Mouse (Mus musculus) lung, adult 18-20 months (tissue): Measurements from ENCODE around the gene Gnb5.

Source experiments
- DNase-seq, 2 experiments: peaks; one replicate each; pipeline ENCODE4 v3.0.0; 2022; ENCODE audit warnings: mixed read lengths in 2 of 2

The Gnb5 gene

DNA sequence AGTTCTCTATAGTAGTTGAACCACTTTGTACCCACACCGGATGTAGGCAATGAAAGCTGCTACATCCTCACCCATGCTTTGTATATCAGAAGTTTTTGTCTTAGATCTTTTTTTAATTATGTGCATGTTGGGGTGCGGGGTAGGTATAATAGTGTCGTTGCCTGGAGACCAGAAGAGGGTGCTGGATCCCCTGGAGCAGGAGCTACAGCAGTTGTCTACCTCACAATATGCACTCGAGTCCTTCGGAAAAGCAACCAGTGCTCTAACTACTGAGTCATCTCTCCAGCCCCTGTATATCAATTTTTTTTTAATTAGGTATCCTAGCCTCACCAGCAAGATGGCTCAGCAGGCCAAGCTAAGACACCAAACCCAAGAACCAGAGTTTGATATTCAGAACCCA is 927 bp downstream of the Gnb5 start:
- DNase-seq = no peak

DNA sequence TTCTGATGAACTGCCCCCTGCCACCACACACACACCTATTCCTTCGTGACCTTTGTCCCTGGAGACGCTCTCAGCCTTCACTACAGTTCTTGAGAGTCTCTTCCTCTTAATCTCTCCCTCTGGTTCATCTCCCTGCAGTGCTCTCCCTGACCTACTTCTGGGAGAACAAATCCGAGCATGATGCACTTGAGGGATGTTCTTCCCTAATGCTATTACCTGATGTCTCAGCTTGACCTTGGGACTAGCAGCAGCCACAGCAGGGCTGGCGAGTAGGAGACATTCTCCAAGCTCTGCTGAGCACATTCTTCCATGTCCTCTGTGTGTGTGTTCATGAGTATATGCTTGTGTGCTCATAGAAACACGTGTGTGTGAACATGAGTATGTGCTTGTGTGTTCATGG is 2.5 kb downstream of the Gnb5 start:
- DNase-seq = no peak

DNA sequence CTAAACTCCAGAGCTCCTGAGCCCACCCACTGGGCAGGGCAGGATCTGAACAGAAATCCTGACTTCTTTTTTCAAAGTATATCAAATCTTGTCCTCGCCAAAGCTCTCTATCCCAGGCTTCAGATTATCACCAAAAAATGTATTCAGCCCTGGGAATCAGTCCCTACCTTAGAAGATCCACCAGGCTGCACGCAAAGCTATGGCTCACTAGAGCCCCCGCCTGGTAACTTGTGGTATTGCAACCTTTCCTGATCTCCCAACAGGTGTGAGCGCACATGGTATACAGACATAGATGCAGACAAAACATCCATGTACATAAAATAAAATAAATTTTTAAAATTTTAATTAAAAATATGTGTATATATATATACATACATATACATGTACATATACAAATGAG is 5.9 kb downstream of the Gnb5 start:
- DNase-seq = peak; percentile 63 to 75

DNA sequence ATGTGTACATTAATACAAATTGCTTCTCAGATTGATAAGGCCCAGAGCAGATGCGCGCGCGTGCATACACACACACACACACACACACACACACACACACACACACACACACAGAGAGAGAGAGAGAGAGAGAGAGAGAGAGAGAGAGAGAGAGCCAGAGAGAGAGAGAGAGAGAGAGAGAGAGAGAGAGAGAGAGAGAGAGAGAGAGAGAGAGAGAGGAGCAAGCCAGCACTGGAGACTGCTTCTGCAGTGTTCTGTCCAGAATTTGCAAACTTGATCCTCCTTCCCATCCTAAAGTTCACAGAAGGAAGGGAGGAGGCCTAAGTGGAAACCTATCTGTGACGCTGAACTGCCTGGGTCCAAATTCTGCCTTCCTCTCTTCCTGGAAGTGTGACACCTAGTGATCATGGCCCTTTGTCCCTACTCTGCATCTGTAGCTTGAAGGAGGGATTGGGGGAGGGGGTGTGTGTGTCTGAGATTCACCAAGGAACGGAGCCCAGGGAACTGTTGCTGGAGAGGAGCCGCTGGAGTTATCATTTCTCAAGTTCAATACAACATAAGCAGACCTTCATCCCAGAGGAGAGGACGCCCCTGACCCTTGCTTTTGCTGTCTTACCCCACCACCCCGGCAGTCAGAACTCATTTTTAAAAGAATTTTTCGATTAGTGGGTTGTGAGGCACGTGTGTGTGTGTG is 7.2 kb downstream of the Gnb5 start:
- no peak for DNase-seq

DNA sequence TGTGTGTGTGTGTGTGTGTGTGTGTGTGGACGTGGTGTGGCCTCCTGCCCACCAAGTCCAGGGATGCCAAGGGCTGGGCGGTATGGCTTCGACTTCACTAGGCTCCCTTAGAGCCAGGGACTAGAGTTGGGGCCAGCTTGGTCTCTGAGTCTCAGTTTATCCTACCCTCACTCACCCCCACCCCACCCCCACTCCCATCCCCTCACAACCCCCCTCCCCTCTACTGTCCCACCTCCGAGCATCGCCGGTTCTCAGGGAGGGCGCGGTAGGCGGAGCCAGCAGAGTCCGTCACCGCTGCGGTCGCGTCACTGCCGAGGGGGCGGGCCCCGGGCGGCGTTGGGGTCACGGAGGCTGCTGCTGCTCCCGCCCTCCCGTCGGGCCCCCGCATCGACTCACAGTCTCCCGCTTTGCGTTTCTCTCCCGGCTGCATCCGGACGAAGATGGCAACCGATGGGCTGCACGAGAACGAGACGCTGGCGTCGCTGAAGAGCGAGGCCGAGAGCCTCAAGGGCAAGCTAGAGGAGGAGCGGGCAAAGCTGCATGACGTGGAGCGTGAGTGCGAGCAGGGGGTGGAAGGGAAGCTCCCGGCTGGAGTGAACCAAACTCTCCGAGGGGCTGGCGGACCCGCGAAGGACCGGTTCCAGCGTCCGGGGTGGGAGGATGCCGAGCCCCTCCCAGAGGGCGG is 7.9 kb downstream of the Gnb5 start:
- DNase-seq = peak; percentile 74 to 79

DNA sequence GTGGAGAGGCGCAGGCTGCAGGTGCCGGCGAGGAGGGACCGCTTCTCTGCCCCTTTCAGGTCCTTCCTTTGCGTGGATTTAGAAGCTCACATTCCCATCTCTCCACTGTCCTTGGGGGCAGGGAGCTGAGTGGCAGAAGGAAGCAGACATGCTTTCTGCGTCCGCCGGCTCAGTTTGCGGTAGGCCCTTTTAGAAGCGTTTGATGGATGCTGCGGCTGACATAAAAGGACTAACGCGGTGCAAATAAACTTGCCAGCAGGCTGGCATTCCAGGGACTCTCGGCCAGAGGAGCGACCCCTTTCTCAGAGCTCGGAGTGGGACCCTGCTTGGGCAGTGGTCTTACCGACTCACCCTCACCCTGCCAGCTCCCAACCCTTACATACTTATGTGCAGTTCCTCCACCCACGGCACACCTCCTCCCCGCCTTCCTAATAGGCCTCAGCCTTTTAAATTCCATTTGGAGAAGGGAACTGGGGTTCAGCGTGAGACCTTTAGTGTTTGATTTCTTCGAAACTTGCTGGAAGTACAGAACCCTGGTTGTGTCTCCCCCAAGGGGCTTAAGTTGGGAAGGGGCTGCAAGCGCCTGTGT is 8.5 kb downstream of the Gnb5 start:
- no peak for DNase-seq

DNA sequence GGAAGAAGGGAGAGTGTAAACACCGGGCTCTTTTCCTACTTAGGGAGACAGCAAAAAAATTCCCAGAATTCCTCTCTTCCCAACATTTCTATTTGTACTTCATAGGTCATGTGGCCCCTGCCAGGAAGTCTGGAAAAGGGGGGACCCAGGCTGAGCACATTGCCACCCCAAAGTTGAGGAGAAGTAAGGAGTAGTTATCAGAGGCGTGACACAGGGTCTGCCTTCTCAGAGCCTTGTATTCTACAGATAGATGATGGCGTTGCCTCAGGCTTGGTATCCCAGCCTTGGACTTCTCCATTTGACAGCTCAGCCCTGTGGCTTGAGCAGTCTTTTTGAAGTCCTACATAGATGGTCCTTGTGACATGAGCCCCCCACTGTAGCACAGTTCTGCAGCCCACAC is 9.2 kb downstream of the Gnb5 start:
- no peak for DNase-seq

DNA sequence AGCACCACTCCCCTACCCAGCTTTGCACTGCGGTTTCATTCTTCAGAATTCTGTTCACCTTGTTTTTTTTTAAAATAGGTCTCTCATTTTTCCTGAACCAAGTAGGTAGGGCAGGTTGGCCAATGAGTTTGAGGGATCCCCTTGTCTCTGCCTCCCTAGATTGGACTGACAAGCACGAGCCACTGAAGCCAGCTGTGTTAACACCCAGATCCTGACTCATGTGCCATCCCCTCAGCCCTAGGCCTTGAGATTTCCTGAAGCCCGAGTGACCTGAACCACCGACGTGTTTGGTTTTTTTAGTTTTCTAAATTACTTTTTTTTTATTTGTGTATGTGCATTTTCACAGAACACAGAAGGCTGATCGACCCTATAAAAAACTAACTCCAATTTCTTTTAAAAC is 10.7 kb downstream of the Gnb5 start:
- no peak for DNase-seq

DNA sequence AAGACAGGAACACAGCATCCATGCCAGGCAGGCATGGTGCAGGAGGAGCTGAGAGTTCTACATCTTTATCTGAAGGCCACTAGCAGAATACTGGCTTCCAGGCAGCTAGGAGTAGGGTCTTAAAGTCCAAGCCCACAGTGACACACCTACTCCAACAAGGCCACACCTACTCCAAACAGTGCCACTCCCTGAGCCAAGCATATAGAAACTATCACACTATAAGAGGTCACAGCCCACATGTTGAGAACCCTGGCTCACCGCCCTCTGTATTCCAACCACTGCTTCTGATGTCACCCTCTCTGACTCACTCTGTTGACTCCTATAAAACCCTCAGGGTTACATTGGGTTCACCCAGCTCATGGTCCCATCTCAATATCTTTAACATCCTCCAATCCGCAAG is 12.1 kb downstream of the Gnb5 start:
- DNase-seq = no peak

DNA sequence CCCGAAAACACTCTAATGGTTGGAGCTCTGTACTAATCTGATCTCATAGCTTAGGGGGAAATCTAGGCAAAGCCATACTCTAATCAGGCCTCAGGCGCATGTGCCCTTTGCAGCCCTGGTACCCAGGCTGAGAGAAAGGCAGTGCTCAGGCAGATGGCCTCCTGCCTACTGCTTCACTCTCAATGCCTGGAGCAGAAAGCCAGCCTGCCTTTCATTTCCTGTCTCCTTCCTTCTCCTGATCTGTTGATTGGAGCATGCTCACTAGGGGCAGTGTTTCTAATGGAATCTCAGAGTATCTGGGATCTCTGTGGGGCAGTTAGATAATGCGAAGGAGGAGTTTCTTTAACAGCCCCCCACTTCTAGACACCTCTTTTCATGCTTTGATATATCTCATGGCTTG is 13.3 kb downstream of the Gnb5 start:
- DNase-seq = no peak

DNA sequence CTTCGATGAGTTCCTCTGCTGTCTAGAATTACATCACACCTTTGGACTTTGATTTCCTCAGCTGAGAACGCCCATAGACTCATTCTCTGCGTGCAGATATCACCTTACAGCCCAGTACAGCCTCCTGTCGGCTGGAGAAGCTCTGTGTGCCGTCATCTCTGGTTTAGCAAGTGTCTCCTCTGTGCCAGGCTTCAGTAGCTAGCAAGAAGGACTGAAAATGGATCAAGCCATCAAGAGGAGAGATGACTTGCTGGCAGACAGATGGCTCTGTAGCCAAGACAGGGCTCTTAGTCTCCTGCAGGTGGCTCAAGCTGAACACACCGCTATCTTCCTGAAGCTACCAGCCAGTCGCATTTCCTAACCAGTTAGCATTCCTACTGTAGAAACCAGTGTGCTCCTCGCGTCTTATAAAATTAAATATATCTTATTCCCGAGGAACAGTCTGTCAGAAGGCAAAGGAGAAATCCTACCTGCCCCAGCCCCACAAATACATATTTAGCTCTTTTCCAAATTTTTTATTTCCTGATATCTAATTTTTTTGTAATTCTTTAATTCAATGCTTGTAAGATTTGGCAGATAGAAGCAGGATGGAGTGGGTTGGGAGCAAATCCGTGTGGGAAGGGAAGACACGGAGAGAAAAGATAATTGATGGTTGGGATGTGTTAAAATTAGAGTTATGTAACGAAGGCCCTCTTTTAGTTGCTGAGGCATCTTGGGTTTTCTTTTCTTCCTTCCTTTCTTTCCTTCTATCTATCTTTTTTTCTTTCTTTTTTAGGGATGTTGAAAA is 16.2 kb downstream of the Gnb5 start:
- no peak for DNase-seq

DNA sequence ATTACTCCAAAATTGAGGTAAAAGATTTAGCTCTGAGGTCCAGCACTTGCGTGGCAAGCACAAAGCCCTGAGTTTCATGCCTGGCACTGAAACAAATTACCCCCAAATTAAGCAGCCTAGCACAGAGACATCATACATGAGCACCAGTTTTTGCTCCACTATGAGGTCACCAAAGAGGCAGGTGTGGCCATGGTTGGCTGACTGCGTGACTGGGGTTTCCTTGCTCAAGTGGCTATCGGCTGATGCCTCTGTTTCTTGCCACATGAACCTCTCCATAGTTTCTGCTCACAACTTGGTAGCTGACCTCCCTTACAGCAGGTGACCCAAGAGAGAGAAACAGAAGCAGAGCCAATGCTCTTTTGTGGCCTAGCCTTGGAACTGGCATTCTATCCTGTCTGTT is 22.0 kb downstream of the Gnb5 start:
- no peak for DNase-seq

DNA sequence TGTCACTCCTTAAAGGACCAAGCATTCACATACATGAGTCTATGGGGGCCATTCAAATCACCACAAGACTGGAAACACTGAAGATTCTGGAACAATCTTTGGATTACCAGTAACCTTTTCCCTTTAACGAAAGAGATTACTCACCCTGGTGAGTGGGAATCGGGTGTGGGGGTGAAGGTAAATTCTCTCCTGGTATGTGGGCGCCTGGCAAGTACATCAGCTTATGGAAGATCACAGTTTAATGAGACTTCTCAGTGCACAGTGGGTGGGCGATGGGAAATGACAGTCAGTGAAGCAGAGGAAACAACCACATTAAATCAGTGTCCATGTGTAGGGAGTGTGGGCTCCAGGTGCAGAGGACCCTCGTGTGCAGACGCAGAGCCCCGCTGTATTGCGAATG is 24.7 kb downstream of the Gnb5 start:
- DNase-seq = no peak

DNA sequence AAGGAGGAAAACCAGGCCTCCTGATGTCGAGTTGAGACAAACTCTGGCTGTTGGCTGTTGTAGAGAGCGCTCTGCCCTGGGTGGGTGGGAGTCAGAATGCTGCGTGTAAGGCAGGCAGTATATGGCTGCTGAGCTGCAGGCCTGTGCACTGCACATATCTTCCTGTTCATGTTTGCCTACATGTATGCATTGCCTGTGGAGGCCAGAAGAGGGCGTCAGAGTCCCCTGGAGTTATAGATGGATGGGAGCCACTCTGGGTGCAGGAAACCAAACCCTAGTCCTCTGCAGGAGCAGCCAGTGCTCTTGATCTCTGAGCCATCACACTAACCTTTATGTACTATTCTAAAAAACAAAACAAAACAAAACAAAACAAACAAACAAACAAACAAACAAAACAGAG is 28.4 kb downstream of the Gnb5 start:
- no peak for DNase-seq

DNA sequence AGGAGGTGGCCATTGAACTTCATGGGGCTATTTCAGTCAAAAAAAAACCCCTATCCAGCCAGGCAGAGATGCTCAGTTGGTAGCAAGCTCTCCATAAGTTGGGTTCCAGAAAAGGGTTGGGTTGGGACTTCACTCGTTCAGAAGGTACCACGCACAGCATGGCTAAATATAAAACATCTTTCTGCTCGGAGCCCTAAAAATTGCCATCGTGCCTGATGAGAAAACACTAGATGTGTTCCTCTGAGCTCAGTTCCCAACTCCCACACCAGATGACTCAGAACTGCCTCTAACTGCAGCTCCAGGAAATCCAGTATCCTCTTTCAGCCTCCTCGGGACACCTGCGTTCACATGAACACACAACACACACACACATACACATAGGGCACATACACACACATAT is 31.9 kb downstream of the Gnb5 start:
- DNase-seq = no peak

DNA sequence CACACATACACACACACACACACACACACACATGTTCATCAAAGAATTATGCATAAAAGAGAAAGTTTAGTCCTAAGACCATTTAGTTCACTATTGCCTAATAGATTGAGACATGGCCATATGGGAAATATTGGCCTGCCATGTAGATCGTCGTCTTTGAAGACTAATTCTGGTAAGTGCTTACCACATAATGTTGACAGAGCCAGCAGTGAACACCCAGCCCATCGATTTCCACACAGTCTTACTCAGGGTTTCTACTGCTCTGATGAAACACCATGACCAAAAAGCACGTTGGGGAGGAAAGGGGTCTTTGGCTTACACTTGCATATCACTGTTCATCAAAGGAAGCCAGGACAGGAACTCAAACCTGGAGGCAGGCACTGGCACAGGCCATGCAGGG is 36.3 kb downstream of the Gnb5 start:
- no peak for DNase-seq

DNA sequence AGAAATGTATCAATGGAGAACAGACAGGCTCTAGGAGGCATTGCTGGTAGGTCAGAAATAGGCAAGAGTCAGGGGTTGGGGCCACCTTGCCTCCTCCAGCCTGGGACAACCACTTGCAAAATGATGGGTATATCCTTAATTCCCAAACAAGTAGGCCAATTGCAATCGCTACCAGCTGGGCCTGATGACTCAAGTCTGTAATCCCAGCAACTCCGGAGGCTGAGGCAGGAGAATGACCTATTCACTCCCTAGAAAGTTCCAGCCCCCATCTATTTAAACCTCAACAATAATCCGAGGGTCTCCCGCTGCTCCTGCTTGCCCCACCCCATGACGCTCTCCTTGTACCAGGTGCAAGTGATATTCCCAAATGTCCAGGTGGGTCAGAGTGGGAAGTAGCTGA is 41.4 kb downstream of the Gnb5 start, which contains the start of gene Bcl2l10:
Gene Bcl2l10, plus strand, starts transcription at position 301 of the 400 bp plus-strand sequence.
- no peak for DNase-seq

DNA sequence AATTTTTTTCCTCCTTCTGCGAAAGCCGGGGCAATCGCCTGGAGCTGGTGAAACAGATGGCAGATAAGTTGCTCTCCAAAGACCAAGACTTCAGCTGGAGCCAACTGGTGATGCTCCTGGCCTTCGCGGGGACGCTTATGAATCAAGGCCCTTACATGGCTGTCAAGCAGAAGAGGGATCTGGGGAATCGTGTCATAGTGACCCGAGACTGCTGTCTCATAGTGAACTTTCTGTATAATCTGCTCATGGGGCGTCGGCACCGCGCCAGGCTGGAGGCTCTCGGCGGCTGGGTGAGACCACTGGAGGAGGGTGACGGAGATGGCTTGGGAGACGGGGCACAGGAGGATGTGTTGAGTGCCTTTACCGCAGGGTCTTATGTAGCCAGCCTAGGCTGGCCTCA is 42.0 kb downstream of the Gnb5 start:
- no peak for DNase-seq

DNA sequence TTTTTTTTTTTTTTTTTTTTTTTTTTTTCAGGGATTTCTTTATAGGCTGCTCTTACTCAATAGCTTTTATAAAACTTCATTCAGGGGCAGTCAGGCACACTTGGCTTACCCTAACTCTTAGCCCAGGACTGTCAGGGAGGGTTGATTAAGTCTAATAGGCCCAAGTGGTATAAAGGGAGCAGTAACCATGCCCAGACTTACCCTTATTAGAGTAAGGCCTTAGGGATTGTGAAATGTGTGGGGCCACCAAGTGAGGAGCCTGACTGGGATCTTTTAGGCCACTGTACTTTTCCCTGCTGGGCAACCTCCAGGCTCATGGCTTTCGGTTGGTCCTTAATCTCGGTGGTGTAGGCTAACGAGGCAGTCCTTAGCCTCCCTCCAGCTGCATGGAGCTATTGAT is 42.6 kb downstream of the Gnb5 start:
- no peak for DNase-seq

DNA sequence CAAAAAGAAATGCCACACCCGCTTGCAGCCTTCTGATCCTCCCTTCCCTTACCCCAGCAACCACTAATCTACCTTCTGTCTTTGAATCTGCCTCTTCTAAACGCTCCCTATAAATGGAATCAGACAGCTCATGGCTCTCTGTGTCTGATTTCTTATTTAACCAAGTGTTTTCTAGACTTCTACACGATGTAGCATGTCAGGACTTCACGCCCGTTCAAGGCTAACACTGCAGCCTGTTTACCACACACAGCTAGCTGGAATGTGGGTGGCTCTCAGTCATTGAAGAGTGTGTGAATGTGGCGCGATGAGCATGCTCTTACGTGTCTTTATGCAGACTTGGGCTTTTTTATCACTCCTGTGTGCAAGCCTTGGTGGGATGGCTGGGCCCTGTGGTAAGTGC is 47.0 kb downstream of the Gnb5 start:
- no peak for DNase-seq

DNA sequence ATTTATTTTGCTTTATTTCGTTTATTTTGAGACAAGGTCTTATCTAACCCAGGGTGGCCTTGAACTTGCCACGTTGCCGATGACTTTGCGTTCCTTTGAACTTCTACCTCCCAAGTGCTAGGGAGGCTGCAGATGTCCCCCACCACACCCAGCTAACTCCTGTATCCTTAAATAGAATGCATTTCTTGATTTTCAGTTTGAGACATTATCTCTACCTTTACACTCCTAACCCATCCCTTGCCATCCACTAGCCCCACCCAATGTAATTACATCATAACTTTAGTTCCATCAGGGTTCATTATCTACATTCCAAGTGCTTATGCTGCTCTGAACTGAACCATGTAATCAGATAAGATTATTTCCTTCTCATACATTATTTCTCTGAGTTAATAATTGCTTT is 49.7 kb downstream of the Gnb5 start:
- DNase-seq = no peak

DNA sequence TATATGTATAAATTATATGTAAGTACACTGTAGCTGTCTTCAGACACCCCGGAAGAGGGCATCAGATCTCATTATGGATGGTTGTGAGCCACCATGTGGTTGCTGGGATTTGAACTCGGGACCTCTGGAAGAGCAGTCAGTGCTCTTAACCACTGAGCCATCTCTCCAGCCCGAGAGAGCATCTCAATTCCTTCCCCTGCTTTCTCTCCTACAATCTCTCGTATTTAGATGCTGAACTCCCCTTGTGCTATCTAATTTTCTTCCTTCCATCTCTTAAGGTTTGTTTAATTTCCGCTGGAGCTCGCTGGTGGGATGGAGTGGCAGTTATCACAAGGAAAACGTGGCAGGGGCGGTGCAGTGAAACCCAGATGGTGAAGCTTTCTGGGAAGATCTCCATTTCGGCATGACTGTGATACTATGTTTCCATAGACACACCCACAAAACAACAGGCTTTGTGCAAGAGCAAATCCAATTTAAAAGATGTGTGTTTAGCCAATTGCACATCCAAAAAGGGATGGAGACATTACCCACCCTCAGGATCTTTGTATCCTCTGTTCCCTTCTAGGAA is 51.1 kb downstream of the Gnb5 start:
- no peak for DNase-seq

DNA sequence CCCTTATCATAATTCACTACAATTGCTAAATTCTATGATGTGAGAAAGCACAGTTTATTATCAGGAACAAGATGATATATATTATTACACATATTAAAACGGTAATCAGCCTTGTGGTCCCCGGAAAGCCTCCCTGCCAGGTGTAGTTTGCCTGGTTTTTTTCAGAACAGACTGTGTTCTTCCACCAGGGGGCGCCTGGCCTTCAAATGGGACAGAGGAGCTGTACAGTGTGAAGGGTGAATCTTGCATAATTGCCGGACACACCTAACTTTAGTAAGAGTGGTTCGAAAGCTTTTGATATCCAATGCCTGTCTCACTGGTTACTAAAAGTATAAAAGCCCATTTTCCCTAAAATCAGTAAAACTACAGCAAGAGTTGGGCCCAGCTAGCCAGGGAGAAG is 55.6 kb downstream of the Gnb5 start:
- DNase-seq = peak; percentile 67 to 81
